Mouse (Mus musculus) thymus, adult 2 months (tissue): ENCODE data around the gene Tspan5.

Source experiments
- CTCF ChIP-seq: fragments of 200-500 bp; IDR thresholded peaks from 2 replicates; pipeline ENCODE4 v1.5.1; 2012; ENCODE audit warnings: mild to moderate bottlenecking, control low read depth, low read length, moderate library complexity, borderline replicate concordance; ENCODE audit not compliant: control insufficient read depth, poor library complexity, insufficient read depth; ENCODE audit errors: extremely low read depth
- POLR2A ChIP-seq: fragments of 200-500 bp; IDR thresholded peaks from 2 replicates; pipeline ENCODE4 v1.6.1; 2012; ENCODE audit warnings: mild to moderate bottlenecking, low read length, control low read depth, moderate library complexity; ENCODE audit not compliant: control insufficient read depth, poor library complexity, insufficient read depth; ENCODE audit errors: extremely low read depth

GRCm38 (mm10) chr3:138859166-138859565, 117.2 kb downstream of the Tspan5 start:
- TF ChIP-seq CTCF = no peak
- TF ChIP-seq POLR2A = no peak
